Mouse (Mus musculus) heart, adult 11 months (tissue): ENCODE measurements around the gene Utrn.

Experiments used
- DNase-seq: peaks from one replicate; pipeline ENCODE4 v3.0.0; 2022

The Utrn gene

DNA sequence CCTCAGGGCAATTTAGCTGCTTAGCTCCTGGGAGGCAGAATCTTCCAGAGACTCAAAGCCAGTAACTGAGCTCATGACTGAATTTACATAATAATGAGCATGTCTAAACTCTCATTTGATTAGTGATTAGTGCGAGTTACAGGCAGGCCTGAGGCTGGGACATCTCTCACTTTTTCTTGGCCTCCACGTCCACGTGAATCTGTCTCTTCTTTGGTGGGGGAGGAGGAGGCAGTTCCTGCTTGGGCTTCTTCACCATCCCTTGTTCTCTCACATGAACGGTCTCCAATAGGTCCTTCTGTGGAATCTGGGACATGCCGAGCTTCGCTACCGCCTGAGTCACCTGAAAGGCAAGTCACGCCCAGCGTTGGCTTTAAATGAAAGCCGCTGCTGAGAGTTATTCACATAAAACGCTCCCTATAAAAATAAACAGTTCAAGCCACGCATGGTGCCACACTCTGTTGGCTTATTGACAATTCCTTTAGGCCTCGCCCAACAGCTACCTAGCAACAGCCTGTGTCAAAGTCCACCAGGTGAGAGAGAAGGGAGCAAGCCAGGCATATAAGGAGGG, 143.0 kb downstream of the Utrn start:
- peak; percentile 68 for DNase-seq

DNA sequence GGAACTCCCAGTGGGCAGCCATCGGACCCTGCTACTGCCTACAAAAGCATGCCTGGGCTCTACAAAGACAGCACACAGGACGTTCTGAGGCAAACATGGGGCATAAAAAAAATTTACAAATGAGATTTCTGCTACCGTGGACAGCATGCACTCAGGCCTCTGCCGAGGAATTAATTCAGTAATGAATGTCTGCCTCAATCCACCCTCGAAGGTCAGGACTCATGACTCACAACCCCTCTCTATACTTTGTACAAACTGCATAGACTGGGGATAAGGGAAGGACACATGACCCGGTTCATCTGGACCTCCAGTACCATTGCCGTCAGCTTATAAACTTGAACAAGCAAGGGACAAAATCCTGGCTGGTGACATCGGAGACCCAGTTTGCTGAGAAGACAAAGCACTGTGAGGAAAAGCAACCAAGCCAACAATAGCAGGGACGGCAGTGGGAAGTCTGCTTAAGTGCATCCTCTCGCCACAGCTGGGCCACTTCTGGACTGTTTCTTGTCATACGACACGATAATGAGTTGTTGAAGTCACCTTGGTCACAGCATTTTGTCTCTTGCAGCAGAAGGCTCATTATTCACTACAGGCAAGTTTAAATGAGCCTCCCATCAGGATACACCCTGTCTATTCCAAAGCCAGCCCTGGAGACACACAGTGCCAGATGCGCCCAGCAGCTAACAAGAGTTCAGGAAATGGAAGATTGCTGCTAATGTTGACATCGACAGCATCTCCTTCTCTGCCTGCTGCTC, 144.7 kb downstream of the Utrn start:
- peak; percentile 89 for DNase-seq

DNA sequence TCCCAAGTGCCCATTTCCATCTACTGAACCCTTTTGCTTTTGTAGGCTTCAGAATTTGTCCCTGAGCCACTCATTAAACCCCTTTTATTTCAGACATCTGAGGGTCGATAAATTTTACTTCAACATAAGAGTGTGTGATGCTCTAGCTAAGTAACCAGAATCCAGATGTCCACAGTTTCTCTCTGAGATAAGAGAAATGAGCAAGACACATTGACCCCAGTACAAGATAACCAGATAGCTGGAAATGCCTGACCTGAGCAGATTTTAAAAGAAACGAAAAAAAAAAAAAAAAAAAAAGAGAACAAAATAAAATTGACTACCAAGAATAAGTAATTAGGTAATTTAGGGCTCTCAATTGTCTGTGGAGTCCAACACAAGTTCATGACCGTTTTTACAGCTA, 145.9 kb downstream of the Utrn start:
- peak; percentile 4 for DNase-seq

DNA sequence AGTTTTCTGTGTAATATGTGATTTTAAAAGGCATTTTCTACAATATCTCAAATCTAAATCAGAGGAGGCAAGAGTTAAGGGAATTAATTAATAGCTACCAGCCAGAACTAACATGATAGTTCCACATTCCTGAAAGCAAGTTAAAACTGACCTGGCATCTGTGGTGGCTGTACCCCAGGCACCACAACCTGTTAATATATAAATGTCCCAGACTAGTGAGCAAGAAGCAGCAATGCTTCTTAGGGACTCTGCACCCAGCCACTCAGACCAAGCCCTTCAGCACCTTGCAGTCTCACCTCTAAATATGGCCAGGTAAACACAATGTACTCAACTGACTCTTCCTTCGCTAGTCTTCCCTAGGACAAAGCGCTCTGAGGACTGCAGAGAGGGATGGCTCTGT, 147.1 kb downstream of the Utrn start:
- peak; percentile 27 for DNase-seq

DNA sequence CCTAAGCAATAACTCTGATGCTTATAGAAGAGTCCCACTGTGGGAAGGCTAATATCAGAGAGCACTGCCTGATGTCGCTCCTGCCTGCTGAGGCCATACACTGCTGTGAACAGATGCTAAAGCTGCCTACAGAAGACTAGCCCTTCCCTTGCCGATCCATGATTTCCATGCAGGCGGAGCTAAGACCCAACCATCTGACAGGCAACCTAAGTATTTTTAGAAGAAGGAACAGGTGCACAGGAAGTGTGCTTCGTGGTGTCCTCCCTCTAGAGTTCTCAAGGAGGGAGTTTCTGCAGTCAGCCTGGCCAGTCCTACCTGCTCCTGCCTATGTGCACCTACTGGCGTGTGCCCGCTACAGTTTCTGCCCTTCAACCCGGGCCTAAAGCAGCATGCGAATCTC, 150.8 kb downstream of the Utrn start:
- DNase-seq, result peak; percentile 82

DNA sequence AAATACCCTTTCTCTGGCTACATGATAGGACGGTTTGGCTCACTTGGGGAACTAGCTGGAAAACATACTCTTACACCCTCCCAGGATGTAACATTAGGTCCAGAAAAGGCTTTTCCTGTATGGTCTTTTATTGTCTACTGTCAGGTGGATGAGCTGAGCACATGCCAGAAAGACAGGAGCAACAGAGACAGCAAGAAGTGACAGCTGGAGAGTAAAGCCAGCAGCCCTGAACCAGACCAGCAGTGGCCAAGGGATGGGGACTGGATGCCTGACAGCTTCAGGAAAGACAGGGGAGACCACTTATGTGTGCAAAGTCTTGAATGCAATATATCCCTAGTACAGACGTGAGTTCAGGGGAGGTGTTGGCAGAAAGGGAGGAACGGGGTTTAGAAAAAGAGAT, 151.8 kb downstream of the Utrn start:
- peak; percentile 79 for DNase-seq

DNA sequence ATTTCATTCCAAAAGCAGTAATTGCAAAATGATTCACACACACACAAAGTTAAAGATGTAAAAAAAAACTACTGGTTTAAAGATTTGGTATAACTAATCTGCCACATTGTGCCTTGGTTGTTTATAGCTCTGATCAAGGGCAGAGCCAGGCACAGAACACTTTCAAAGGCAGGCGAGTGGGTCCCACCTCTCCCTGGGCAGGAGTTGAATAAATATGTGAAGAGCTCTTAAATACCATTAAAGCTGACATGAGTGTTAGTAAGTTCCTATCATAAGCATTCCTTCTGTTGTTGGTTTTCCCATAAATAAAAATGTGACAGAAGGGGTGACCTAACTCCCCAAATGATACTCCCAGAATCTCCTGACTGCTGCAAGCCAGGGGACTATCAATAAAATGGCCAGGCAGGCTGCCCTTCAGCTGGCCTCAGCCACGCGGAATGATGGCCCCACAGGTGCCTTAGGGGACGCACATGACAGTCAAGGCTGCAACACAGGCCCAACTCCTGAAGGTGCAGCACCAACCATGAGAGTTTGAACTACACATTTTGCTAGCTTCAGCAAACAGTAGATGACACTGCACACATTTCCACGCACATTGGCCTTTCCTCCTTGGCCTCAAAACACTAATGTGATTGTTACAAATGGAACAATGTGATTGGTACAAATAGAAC, 152.4 kb downstream of the Utrn start:
- DNase-seq, result peak; percentile 76

DNA sequence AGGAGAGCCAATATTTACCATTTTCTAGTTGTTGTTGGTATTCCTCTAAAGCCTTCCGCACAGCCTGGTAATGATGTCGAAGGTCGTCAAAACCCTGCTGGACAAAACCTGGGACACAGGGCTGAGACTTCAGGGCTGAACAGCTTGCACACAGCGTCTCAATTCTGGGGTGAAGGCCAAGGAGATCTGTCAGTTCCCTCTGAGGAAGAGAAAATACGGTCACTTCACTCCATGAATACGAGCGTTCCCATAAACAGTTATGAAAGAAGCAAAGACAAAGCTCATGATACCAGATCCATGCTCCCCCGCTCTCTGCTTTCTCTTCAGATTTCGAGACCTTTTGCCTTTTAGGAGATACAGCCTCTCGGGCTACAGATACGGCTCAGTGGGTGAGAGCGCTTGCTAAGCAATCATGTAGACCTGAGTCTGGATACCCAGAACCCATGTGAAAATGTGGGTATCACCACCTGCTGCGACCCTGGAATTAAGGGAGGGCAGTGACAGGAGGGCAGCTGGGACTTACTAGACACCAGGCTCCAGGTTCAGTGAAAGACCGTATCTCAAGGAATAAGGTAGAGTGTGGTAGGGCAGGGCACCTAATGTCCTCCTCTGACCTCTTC, 155.8 kb downstream of the Utrn start:
- peak; percentile 81 for DNase-seq

DNA sequence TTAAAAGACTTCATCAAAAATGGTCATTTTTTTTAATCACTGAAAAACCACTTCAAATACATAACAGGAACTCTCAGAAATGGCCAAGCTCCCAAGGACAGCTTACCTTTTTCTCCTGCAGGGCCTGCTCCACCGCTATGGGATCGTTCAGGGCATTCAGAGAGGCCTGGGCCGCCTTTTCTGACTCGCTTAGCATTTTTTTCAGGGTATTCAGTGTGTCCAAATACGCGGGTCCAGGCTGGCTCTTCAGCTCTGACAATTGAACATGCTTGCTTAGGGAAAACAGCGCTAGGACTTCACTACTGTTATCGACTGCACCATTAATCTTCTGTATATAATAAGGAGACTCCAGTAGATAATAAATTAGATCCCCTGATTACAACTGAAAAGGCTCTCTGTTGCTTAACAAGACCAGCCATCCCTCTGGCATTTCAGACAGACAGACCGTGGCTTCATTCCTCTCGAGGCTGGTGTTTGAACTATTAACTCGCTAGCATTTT, 157.8 kb downstream of the Utrn start:
- DNase-seq, result peak; percentile 63

DNA sequence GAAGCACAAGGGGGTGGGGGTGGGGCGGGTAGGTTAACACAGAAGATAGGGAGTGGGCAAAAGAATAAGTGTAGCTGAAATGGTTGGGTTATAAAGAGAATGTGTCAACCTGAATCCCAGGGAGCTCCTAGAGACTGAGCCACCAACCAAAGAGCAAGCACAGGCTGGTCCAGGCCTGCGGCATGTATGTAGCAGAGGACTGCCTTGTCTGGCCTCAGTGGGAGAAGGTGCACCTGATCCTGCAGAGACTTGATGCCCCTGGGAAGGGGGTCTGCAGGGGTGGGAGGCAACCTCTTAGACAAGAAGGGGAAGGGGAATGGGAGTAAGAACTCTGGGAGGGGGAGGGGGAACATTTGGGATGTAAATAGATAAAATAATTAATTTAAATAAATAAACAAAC, 162.6 kb downstream of the Utrn start:
- peak; percentile 85 for DNase-seq

DNA sequence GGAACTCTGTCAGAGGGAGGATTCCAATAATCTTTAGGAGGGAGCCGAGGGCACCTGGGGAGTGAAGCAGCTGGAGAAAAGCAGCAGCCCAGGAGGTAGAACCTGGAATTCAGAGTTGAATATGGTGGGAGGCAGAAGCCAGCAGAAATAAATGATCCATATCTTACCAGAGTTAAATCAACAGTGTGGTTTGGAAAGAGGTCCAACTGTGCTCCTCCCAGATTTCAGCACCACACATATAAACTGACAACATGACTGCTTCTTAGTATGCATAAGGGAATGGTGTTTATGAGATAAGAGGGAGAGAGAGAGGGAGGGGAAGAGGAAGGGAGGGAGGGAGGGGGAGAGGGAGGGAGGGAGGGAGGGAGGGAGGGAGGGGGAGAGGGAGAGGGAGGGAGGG, 163.2 kb downstream of the Utrn start:
- no peak for DNase-seq

DNA sequence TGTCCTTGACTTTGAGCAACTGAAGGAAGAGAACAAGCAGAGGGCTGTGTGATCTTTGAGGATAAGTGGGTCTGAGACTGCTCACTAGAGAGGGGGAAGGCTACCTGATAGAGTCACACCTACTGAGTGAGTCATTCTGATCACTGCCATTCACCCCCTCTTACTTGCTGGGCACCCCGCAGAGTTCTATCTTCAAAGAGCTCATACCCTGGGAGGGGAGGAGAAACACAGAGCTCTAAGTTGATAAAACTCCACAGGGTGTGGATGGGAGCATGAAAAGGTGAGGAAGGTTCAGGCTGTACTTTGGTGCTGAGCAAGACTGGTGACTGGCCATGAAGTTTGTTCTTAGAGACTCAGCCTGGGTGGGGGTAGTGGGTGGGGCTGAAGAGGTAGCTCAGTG, 164.9 kb downstream of the Utrn start:
- peak; percentile 79 for DNase-seq

DNA sequence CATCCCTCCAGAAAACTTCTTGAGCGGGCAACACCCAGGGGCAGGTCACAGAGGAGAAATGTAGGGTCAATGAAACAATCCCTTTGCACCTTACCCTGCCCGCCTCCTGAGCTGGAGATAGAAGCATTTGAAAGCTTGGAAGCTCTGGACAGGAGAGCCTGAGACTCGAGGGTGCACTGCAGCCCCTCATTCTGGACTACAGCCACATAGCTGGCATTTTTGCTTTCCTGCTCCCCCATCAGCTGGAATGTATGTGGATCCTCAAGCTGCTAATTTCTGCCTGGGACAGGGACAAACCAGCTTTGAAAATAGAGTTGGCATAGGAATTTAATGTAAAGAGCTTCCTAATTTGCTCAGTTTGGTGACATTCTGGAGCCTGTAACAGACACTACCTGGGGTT, 165.6 kb downstream of the Utrn start:
- peak; percentile 75 for DNase-seq

DNA sequence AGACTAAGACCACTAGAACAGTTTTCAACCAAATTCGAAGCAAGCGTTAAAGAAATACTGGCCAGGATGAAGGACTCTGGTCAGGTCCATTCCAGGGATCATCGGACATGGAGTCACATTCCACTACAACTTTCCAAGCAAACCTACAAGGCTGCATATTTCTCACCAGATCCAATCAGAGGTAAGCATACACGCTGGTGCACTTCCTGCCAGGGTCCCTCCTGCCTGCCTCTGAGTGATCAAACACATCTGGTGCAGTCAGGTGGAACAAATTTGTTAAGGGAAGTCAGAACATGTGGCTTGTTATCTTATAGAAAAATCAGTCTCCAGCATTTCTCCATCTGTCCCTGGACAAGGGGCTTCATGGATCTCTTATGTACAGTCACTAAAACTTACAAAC, 167.0 kb downstream of the Utrn start:
- DNase-seq, result peak; percentile 74

DNA sequence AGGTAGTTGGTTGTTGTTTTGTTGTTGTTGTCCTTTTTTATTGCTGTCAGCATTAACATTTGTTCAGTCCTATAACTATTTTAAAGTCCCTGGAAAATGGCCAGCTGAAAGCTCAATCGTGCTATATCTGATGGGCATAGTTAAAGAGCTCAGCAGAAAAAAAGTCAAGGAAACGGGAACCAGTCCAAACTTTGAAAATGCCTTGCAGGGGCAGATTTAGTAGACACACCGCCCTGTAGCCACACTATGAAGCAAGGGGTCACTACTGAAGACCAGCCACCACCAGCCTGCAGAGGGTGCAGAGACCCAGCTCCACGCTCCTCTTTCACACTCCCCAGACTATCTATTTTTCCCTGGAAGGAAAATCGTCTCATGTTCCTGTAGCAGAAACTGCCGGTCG, 167.5 kb downstream of the Utrn start:
- peak; percentile 83 for DNase-seq

DNA sequence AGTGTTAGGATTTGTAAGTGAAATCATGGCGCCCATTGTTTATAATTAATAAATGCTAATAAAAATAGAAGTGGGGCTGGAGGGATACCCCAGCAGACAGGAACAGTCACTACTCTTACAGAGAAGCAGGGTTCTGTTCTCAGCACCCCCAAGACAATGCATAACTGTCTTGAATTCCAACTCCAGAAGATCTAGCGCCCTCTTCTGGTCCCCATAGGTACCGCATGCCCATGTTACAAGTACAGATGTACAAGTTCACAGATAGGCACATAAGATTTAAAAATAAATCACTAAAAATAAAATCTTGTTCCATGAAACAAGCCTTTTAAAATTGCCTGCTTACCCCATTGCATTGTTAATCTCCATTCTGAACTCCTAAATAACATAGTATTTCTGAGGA, 168.6 kb downstream of the Utrn start:
- peak; percentile 55 for DNase-seq

DNA sequence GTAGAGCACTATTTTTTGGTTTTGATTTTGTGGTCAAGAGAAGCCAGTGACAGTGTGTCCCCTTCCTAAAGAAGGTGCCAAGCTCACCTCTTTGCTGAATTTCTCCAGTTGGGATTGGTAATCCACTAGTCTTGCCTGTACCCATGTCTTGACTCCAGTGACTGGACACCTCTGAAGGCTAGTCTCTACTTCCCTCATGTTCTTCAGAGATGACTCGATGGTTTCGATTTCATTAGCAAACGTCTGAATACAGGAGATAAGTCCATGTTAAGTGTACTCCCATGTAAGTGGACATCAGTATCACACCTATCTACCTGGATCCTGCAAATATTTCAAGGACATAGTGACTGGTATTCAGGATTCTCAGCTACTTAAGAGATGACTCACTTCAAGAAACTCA, 171.3 kb downstream of the Utrn start:
- DNase-seq, result peak; percentile 13

DNA sequence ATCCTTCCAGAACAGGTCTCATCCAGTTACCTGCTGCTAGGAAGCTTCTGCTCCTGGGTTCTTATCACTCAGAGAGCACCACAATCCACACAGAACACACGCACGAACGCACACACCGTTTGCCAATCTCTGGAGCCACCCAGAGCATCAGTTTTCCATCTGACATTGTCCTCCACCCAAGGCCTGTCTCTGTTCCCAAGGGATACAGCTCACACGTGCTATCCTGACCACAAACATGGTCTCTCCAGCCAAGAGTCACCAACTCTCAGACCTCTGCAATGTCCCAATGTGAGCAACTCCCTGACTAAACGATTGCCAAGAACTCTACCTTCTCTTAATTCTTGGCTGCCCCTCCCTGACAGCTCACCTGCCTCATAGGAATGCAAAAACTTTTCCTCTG, 172.5 kb downstream of the Utrn start:
- DNase-seq, result peak; percentile 68

DNA sequence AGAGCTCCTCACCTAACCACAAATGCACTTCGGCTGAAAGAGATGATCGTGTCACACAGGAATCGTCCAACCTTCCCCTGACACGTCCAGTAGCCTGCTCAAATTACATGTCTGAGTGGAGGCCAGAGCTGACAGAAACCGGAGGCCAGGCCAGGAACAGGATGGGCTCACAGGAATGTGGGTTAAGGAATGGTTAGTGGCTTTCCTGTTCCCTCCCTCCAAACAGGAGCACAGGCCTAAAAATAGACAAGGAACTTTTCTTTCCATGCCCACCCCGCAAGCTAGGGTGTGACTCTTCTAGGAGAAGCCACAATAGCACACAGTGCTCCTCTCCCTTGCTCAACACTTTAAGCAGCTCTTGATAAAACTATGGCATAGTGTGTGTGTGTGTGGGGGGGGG, 174.4 kb downstream of the Utrn start:
- DNase-seq, result peak; percentile 95

DNA sequence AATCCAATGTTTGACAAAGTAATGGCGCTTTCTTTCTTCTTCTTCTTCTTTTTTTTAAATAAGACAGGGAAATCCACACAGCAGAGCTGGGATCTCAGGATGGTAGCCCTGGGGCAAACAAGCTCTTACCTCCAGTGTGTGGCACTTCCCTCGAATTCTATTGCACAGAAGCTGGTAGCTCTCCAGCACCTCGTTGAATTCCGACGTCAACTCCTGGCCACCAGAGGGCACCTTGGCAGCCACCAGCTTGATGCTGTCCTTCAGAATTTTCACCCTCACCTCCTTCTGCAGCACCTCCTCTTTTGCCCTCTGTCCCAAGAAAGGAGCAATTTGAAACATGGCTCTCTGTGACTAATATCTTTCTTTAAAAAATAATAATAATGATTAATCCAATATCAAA, 178.6 kb downstream of the Utrn start:
- DNase-seq, result peak; percentile 91

DNA sequence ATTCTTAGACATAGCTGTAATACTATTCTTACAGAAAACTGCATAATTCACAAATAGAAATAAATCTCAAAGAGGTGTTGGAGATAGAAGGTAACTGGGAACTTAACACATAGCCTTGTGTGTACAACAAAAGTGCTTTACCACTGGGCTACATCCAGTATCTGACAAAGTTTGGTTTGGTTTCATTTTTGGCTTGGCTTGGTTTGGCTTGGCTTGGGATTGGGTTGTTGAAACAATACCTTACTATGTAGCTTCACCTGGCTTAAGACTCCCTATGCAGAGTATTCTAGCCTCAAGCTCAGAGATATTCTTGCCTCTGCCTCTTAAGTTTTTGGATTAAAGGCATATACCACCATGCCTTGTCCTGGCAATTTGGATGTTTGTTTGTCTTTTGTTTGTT, 183.5 kb downstream of the Utrn start:
- DNase-seq, result no peak

DNA sequence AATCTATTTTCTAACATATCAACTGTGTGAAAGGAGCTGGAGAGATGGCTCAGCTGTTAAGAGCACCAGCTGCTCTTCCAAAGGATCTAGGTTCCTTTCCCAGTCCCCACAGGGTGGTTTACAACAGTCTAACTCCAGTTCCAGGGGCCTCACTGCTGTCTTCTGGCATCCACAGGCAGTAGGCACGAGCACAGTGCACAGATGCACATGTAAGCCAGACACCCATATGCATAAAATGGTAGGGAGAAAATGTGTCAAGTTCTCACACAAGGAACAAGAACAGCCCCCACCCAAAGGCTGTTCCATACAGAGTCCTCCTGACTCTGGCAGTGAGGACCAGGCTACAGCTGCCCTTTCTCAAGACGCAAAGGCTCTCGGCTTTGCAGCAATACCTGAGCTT, 185.1 kb downstream of the Utrn start:
- DNase-seq, result peak; percentile 79

DNA sequence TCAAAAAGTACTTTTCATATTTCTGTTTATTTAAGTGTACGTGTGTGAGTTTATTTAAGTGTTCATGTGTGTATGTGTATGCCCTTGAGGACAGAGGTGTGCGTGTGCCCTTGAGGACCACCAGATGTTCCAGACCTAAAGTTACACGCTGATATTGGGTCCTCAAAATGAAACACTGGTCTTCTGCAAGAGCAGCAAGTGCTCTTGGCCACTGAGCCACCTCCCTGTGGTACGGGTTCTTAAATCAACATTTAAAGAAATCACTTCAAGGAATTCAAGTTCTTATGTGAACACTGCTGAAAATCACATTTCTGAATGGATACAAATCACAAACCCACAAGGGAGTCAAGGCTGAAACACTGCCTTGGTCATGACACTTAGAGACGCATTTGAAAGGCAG, 195.9 kb downstream of the Utrn start:
- peak; percentile 61 for DNase-seq

DNA sequence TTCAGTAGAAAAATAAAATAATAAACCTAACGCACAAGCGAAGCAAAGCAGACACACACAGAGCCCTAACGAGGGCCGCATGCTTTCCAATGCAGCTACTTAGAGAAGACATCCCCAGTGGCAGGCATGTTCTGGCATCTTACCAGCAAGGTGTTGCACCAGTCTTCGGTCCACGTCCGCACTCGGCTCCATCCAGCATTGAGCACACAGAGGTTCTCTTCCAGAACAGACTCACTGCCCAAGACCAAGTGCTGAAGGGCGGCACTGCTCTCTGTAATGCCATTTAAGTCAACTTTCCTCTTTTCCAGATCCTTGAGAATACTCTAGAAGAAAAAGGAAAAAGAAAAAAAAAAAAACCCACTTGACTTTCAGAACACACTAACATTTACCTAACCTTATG, 197.6 kb downstream of the Utrn start:
- DNase-seq, result peak; percentile 57
